Mouse (Mus musculus): ENCODE data around the gene D5Ertd579e. TPM values are rescaled to one million over a fixed set of nuclear protein-coding genes. Genes with fewer than 3 reads are reported as not detected.
"Not testable (repeated sequence)": the region's sequence is repeated elsewhere in the genome, so short reads cannot be mapped to it uniquely, and the experiment has no call there.

The D5Ertd579e gene
- total RNA-seq, 2 experiments from 2014 or later = 89.0 to 98.6 TPM

GRCm38 (mm10) chr5:36685170-36685569, 10.7 kb downstream of the D5Ertd579e start:
- DNase-seq (ENCODE audit: low spot score in 2 of 2) = no peak

GRCm38 (mm10) chr5:36683586-36683985, 12.2 kb downstream of the D5Ertd579e start:
- DNase-seq (ENCODE audit: low spot score in 2 of 2) = no peak

- no peak for DNase-seq (ENCODE audit: low spot score in 2 of 2)
Observed at GRCm38 (mm10) chr5:36681219-36681618, 14.6 kb downstream of the D5Ertd579e start.

GRCm38 (mm10) chr5:36679918-36680598, 15.8 kb downstream of the D5Ertd579e start:
- no peak for DNase-seq (ENCODE audit: low spot score in 2 of 2)

GRCm38 (mm10) chr5:36678799-36679198, 17.0 kb downstream of the D5Ertd579e start:
- no peak for DNase-seq (ENCODE audit: low spot score in 2 of 2)

GRCm38 (mm10) chr5:36677907-36678306, 17.9 kb downstream of the D5Ertd579e start:
- no peak for DNase-seq (ENCODE audit: low spot score in 2 of 2)

- no peak for DNase-seq (ENCODE audit: low spot score in 2 of 2)
Observed at GRCm38 (mm10) chr5:36675466-36675865, 20.4 kb downstream of the D5Ertd579e start.

- DNase-seq (ENCODE audit: low spot score in 2 of 2) = no peak
Observed at GRCm38 (mm10) chr5:36674658-36675433, 21.0 kb downstream of the D5Ertd579e start.

- DNase-seq (ENCODE audit: low spot score in 2 of 2) = peak; percentile 69 to 77
Observed at GRCm38 (mm10) chr5:36669021-36670008, 26.5 kb downstream of the D5Ertd579e start.

GRCm38 (mm10) chr5:36668572-36668971, 27.3 kb downstream of the D5Ertd579e start:
- DNase-seq (ENCODE audit: low spot score in 2 of 2) = no peak

GRCm38 (mm10) chr5:36667986-36668385, 27.8 kb downstream of the D5Ertd579e start:
- DNase-seq (ENCODE audit: low spot score in 2 of 2) = not testable (repeated sequence)

GRCm38 (mm10) chr5:36667165-36667564, 28.7 kb downstream of the D5Ertd579e start:
- DNase-seq (ENCODE audit: low spot score in 2 of 2) = no peak

- not testable (repeated sequence) for DNase-seq (ENCODE audit: low spot score in 2 of 2)
Observed at GRCm38 (mm10) chr5:36666699-36667098, 29.1 kb downstream of the D5Ertd579e start.

- DNase-seq (ENCODE audit: low spot score in 2 of 2) = no peak
Observed at GRCm38 (mm10) chr5:36663329-36663728, 32.5 kb downstream of the D5Ertd579e start.

GRCm38 (mm10) chr5:36660977-36661760, 34.7 kb downstream of the D5Ertd579e start:
- DNase-seq (ENCODE audit: low spot score in 2 of 2) = not testable (repeated sequence)

GRCm38 (mm10) chr5:36625612-36626011, 70.2 kb downstream of the D5Ertd579e start:
- DNase-seq (ENCODE audit: low spot score in 2 of 2) = no peak

- DNase-seq (ENCODE audit: low spot score in 2 of 2) = no peak
Observed at GRCm38 (mm10) chr5:36623670-36624069, 72.2 kb downstream of the D5Ertd579e start.

- DNase-seq (ENCODE audit: low spot score in 2 of 2) = no peak
Observed at GRCm38 (mm10) chr5:36621058-36621449, 74.8 kb downstream of the D5Ertd579e start.

- DNase-seq (ENCODE audit: low spot score in 2 of 2) = no peak
Observed at GRCm38 (mm10) chr5:36620409-36621057, 75.3 kb downstream of the D5Ertd579e start.

GRCm38 (mm10) chr5:36618890-36619289, 76.9 kb downstream of the D5Ertd579e start:
- DNase-seq (ENCODE audit: low spot score in 2 of 2) = peak in 1 of 2 experiments; percentile 67
